19 mouse cellular contexts compared by ENCODE assay signal in genomic region chr10:97692913-97693312, GRCm38 (mm10). TPM values are rescaled to one million over a fixed set of nuclear protein-coding genes. Genes with fewer than 3 reads are reported as not detected.
A peak's percentile ranks its signal among the peaks of the same experiment; 100 is the strongest.
DNase-seq lines count a peak whose midpoint lies in the region; ATAC-seq and TF ChIP-seq lines count a peak whose summit lies in the region.
"Had no signal": no experiment of that assay in that cellular context is flagged by ENCODE, and none has a peak within 500 bp of the region (broad histone marks: within the 10 kb centered on the region; RNA-seq: fewer than 3 reads in every experiment).

Gene Ccer1 (plus strand): TSS chr10:97693059.

- no peak within 1 kb of the TSS for H3K4me3 ChIP-seq in heart, embryonic 11.5 days (ENCODE audit: low read depth, low read length)
- H3K4me3 ChIP-seq in hindbrain, embryonic 11.5 days (ENCODE audit: low read depth, low read length) = no peak within 1 kb of the TSS
- H3K4me3 ChIP-seq in hindbrain, embryonic 10.5 days = no peak within 1 kb of the TSS
- peak within 1 kb of the TSS; percentile 70 for H3K4me3 ChIP-seq in E14TG2a.4 (replicated peaks; ENCODE audit: low read length)
- no peak within 1 kb of the TSS for H3K4me3 ChIP-seq in embryonic facial prominence, embryonic 13.5 days
- H3K4me3 ChIP-seq: limb, embryonic 13.5 days had no signal

- H3K36me3 ChIP-seq in heart, embryonic 11.5 days (ENCODE audit: control insufficient read depth, insufficient read depth, low read length) = no peaks in the 10 kb centered on the region
- no peaks in the 10 kb centered on the region for H3K36me3 ChIP-seq in hindbrain, embryonic 11.5 days (ENCODE audit: control insufficient read depth, insufficient read depth, low read length)
- H3K36me3 ChIP-seq in hindbrain, embryonic 10.5 days = no peaks in the 10 kb centered on the region
- no peaks in the 10 kb centered on the region for H3K36me3 ChIP-seq in E14TG2a.4 (ENCODE audit: insufficient read depth, low read length)
- H3K36me3 ChIP-seq in embryonic facial prominence, embryonic 13.5 days = no peaks in the 10 kb centered on the region
- H3K36me3 ChIP-seq: limb, embryonic 13.5 days had no signal

- no peaks in the 10 kb centered on the region for H3K4me1 ChIP-seq in heart, embryonic 11.5 days (ENCODE audit: control insufficient read depth, insufficient read depth, low read length)
- H3K4me1 ChIP-seq in hindbrain, embryonic 11.5 days (replicated peaks; ENCODE audit: control insufficient read depth, insufficient read depth, low read length) = no peaks in the 10 kb centered on the region
- H3K4me1 ChIP-seq in hindbrain, embryonic 10.5 days (replicated peaks) = no peaks in the 10 kb centered on the region
- H3K4me1 ChIP-seq in E14TG2a.4 (replicated peaks; ENCODE audit: low read depth, low read length) = peaks cover 7% of the 10 kb centered on the region; the same call in 1 of the 2 replicates
- peaks cover 5% of the 10 kb centered on the region; the same call in 1 of the 2 replicates for H3K4me1 ChIP-seq in embryonic facial prominence, embryonic 13.5 days
- H3K4me1 ChIP-seq: limb, embryonic 13.5 days had no signal

- no peak within 1 kb of the TSS for H3K9ac ChIP-seq in heart, embryonic 11.5 days (ENCODE audit: low read depth, low read length)
- no peak within 1 kb of the TSS for H3K9ac ChIP-seq in hindbrain, embryonic 11.5 days (ENCODE audit: low read depth, low read length)
- H3K9ac ChIP-seq in embryonic facial prominence, embryonic 13.5 days = no peak within 1 kb of the TSS
- H3K9ac ChIP-seq: forebrain, postnatal 0 days; limb, embryonic 13.5 days; liver, embryonic 14.5 days had no signal

- no peak within 1 kb of the TSS for H3K27ac ChIP-seq in heart, embryonic 11.5 days (ENCODE audit: low read depth, low read length)
- no peak within 1 kb of the TSS for H3K27ac ChIP-seq in hindbrain, embryonic 11.5 days (ENCODE audit: low read depth, low read length)
- no peak within 1 kb of the TSS for H3K27ac ChIP-seq in hindbrain, embryonic 10.5 days
- H3K27ac ChIP-seq in embryonic facial prominence, embryonic 13.5 days = no peak within 1 kb of the TSS
- H3K27ac ChIP-seq: limb, embryonic 13.5 days; liver, embryonic 14.5 days had no signal

- H3K27me3 ChIP-seq in heart, embryonic 11.5 days (ENCODE audit: control insufficient read depth, insufficient read depth, low read length) = no peaks in the 10 kb centered on the region
- H3K27me3 ChIP-seq in hindbrain, embryonic 11.5 days (ENCODE audit: control insufficient read depth, insufficient read depth, low read length) = no peaks in the 10 kb centered on the region
- H3K27me3 ChIP-seq in hindbrain, embryonic 10.5 days (ENCODE audit: insufficient read depth, poor library complexity, severe bottlenecking) = no peaks in the 10 kb centered on the region
- peaks cover 25% of the 10 kb centered on the region for H3K27me3 ChIP-seq in E14TG2a.4 (ENCODE audit: insufficient read depth, low read length)
- H3K27me3 ChIP-seq in embryonic facial prominence, embryonic 13.5 days = no peaks in the 10 kb centered on the region
- H3K27me3 ChIP-seq: limb, embryonic 13.5 days had no signal

- 66% methylated on average over 20 of the region's 20 CpGs for WGBS in heart, embryonic 11.5 days (ENCODE audit: insufficient replicate concordance)
- WGBS in hindbrain, embryonic 11.5 days = 84% methylated on average over 20 of the region's 20 CpGs
- WGBS in hindbrain, embryonic 10.5 days = 67% methylated on average over 20 of the region's 20 CpGs
- 74% methylated on average over 20 of the region's 20 CpGs for WGBS in embryonic facial prominence, embryonic 13.5 days

- no peak for ATAC-seq in heart, embryonic 11.5 days (replicated peaks; ENCODE audit: insufficient number of reproducible peaks, low FRiP score, low TSS enrichment)
- 0 out of 2 replicates have a peak, but pooled peaks have one; percentile 19 for ATAC-seq in hindbrain, embryonic 11.5 days (ENCODE audit: low FRiP score)
- peak; percentile 48; the same call in 1 of the 2 replicates for ATAC-seq in embryonic facial prominence, embryonic 13.5 days (ENCODE audit: insufficient number of reproducible peaks, insufficient read depth, low FRiP score, low TSS enrichment, low read depth)
- ATAC-seq: forebrain, postnatal 0 days had no signal

- TF ChIP-seq CTCF in E14TG2a.4 (conservative IDR thresholded peaks at IDR 0.05; ENCODE audit: low read length) = no peak

- no peaks in the 10 kb centered on the region for H3K9me3 ChIP-seq in heart, embryonic 11.5 days (replicated peaks; ENCODE audit: control insufficient read depth, low read length)
- H3K9me3 ChIP-seq in hindbrain, embryonic 11.5 days (ENCODE audit: control insufficient read depth, low read length) = no peaks in the 10 kb centered on the region
- peaks cover 13% of the 10 kb centered on the region for H3K9me3 ChIP-seq in hindbrain, embryonic 10.5 days
- peaks cover 44% of the 10 kb centered on the region for H3K9me3 ChIP-seq in E14TG2a.4 (ENCODE audit: low read length)
- peaks cover 5% of the 10 kb centered on the region; the same call in 1 of the 2 replicates for H3K9me3 ChIP-seq in embryonic facial prominence, embryonic 13.5 days
- H3K9me3 ChIP-seq: limb, embryonic 13.5 days had no signal

- peak within 1 kb of the TSS; percentile 31 for H3K4me2 ChIP-seq in heart, embryonic 11.5 days
- no peak within 1 kb of the TSS for H3K4me2 ChIP-seq in hindbrain, embryonic 11.5 days (replicated peaks; ENCODE audit: low read depth, low read length)
- H3K4me2 ChIP-seq in embryonic facial prominence, embryonic 13.5 days = no peak within 1 kb of the TSS
- H3K4me2 ChIP-seq: limb, embryonic 13.5 days had no signal

- DNase-seq in heart, adult 9 months (ENCODE audit: low spot score in 2 of 2) = no peak
- DNase-seq in hindbrain, embryonic 11.5 days (ENCODE audit: low spot score) = no peak
- no peak for DNase-seq in hindbrain, embryonic 10.5 days (ENCODE audit: low spot score)
- no peak for DNase-seq in spleen, postnatal 14 days (ENCODE audit: low spot score in 2 of 2)
- DNase-seq: cerebellum, adult 9-11 months; forebrain, postnatal 0 days; spleen, adult 18-20 months had no signal

RNA-seq across cellular contexts. Expression of gene Ccer1, which starts in this region (rescaled TPM):
- polyA plus RNA-seq in heart, embryonic 11.5 days (2014; fragmentation: Nextera tagmentation; extraction: Ambion mirVana) = not detected in 2 replicates
- polyA plus RNA-seq in hindbrain, embryonic 11.5 days (2014; fragmentation: Nextera tagmentation; extraction: Ambion mirVana) = not detected in 2 replicates
- polyA plus RNA-seq in hindbrain, embryonic 10.5 days (2016; fragmentation: Nextera tagmentation; extraction: Ambion mirVana) = 0.09 TPM in 1 of 2 replicates, not detected in the other
- polyA plus RNA-seq in embryonic facial prominence, embryonic 13.5 days (2015; fragmentation: Nextera tagmentation; extraction: Ambion mirVana) = not detected in 2 replicates
- polyA plus RNA-seq: C2C12; forebrain, postnatal 0 days; intestine, embryonic 14.5 days; kidney, embryonic 14.5 days; large intestine, adult 2 months; liver, embryonic 14.5 days; lung, embryonic 16.5 days; neural tube, embryonic 11.5 days; stomach, embryonic 16.5 days had no signal

Comparison
In these comparisons a context has a peak if more than half of its experiments do, and no peak if none do; other contexts are left out.
1. Peak in ATAC-seq in hindbrain, embryonic 11.5 days; RNA of the gene not detected or under 1 TPM.
2. Peak in ATAC-seq in embryonic facial prominence, embryonic 13.5 days; RNA of the gene not detected or under 1 TPM.